Comparison of ENCODE assay signal across 12 mouse cellular contexts in the genomic region with DNA sequence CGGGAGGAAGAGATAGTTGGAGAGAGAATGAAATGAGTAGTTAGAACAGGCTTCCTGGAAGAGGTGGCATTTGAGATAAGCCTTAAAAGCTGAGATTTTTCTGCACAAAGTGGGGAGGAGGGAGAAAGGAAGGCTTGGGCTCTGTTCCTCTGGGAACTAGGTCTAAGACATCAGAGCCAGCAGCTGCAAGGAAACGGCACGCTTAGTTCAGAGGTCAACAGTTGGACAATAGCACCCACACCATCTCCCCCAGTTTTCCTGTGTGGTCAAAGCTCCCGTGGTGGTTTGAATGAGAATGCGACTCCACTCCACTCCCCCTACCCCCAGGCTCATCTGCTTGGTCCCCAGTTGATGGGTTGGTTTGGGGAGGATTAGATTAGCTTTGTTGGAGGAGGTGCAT. TPM values are rescaled to one million over a fixed set of nuclear protein-coding genes. Genes with fewer than 3 reads are reported as not detected.
"Had no signal": no experiment of that assay in that cellular context is flagged by ENCODE, and none has a peak within 500 bp of the region (broad histone marks: within the 10 kb centered on the region; RNA-seq: fewer than 3 reads in every experiment).

No protein-coding gene starts in this region.

- H3K9me3 ChIP-seq: intestine, embryonic 15.5 days; limb, embryonic 10.5 days; liver, embryonic 15.5 days; midbrain, embryonic 12.5 days; neural tube, embryonic 15.5 days had no signal

- H3K9ac ChIP-seq: intestine, embryonic 15.5 days; liver, embryonic 15.5 days; midbrain, embryonic 12.5 days; neural tube, embryonic 15.5 days had no signal

- H3K4me2 ChIP-seq: intestine, embryonic 15.5 days; liver, embryonic 11.5 days; liver, embryonic 15.5 days; midbrain, embryonic 12.5 days; neural tube, embryonic 15.5 days had no signal

- H3K27ac ChIP-seq: intestine, embryonic 15.5 days; left cerebral cortex, adult 2 months; limb, embryonic 10.5 days; liver, embryonic 15.5 days; midbrain, embryonic 12.5 days; neural tube, embryonic 15.5 days; stomach, postnatal 0 days had no signal

- H3K27me3 ChIP-seq: intestine, embryonic 15.5 days; liver, embryonic 15.5 days; midbrain, embryonic 12.5 days; neural tube, embryonic 15.5 days had no signal

- ATAC-seq: intestine, embryonic 15.5 days had no signal

- DNase-seq: kidney, adult 18-20 months; kidney, postnatal 14 days; thymus, postnatal 25 days had no signal

- H3K4me3 ChIP-seq: intestine, embryonic 15.5 days; left cerebral cortex, adult 2 months; limb, embryonic 10.5 days; liver, embryonic 15.5 days; midbrain, embryonic 12.5 days; neural tube, embryonic 15.5 days had no signal

- H3K4me1 ChIP-seq: midbrain, embryonic 12.5 days; neural tube, embryonic 15.5 days had no signal

- H3K36me3 ChIP-seq: intestine, embryonic 15.5 days; limb, embryonic 10.5 days; liver, embryonic 15.5 days; midbrain, embryonic 12.5 days; neural tube, embryonic 15.5 days had no signal

RNA-seq across cellular contexts. Expression of gene Colq, which starts 31.9 kb away (rescaled TPM):
- total RNA-seq: midbrain, postnatal 0 days had no signal
